Mouse (Mus musculus) hindbrain, embryonic 13.5 days (tissue): Measurements from ENCODE around the gene Abcc1. TPM values are rescaled to one million over a fixed set of nuclear protein-coding genes. Genes with fewer than 3 reads are reported as not detected.
A peak's percentile ranks its signal among the peaks of the same experiment; 100 is the strongest.

Source experiments
- ATAC-seq: fragments of 200-750 bp; cut with Nextera tagmentation; 2 replicates; pipeline ENCODE4 v1.8.0; 2017; ENCODE audit warnings: moderate TSS enrichment; ENCODE audit not compliant: low FRiP score
- H3K27ac ChIP-seq: fragments of 300-500 bp; sonication (generic); 2 replicates; pipeline ENCODE4 v1.5.1; 2015; ENCODE audit warnings: inconsistent platforms, mild to moderate bottlenecking, moderate library complexity
- H3K27me3 ChIP-seq: fragments of 300-500 bp; sonication (generic); 2 replicates; pipeline ENCODE4 v1.6.1; 2015; ENCODE audit warnings: mild to moderate bottlenecking, inconsistent platforms
- H3K36me3 ChIP-seq: fragments of 300-500 bp; sonication (generic); 2 replicates; pipeline ENCODE4 v1.6.1; 2015; ENCODE audit warnings: mild to moderate bottlenecking, inconsistent platforms
- H3K4me1 ChIP-seq: fragments of 300-500 bp; sonication (generic); replicated peaks from 2 replicates; pipeline ENCODE4 v1.6.1; 2015; ENCODE audit warnings: inconsistent platforms
- H3K4me2 ChIP-seq: fragments of 300-500 bp; sonication (generic); 2 replicates; pipeline ENCODE4 v1.6.1; 2015; ENCODE audit warnings: inconsistent platforms, mild to moderate bottlenecking, moderate library complexity
- H3K4me3 ChIP-seq: fragments of 300-500 bp; sonication (generic); 2 replicates; pipeline ENCODE4 v1.5.1; 2015; ENCODE audit warnings: mild to moderate bottlenecking, inconsistent platforms
- H3K9ac ChIP-seq: fragments of 300-500 bp; sonication (generic); 2 replicates; pipeline ENCODE4 v1.6.1; 2015; ENCODE audit warnings: mild to moderate bottlenecking, inconsistent platforms
- H3K9me3 ChIP-seq: fragments of 300-500 bp; sonication (generic); 2 replicates; pipeline ENCODE4 v1.6.1; 2016; ENCODE audit warnings: inconsistent platforms
- WGBS: fragments of 180-500 bp; shearing (Covaris S2); methylation state at CpG from one replicate; pipeline ENCODE4 v1.1.7; 2015; 5-methylcytosine and 5-hydroxymethylcytosine counted together
- polyA plus RNA-seq: library from polyadenylated mRNA; unstranded; fragments of >200 nt; fragmentation: Nextera tagmentation; extraction: Ambion mirVana; gene quantifications from 2 replicates; pipeline ENCODE4 v1.2.1, GENCODE M21; 2015

The Abcc1 gene
- polyA plus RNA-seq, 1 experiment from 2014 or later: 8.0 TPM

- peak overlapping the region; percentile 62 for H3K4me3 ChIP-seq
- H3K27me3 ChIP-seq: 0 out of 2 replicates have a peak, but pooled peaks cover 5% of the 10 kb centered on the region
- H3K4me2 ChIP-seq: peak overlapping the region; percentile 87
- H3K9me3 ChIP-seq: no peaks in the 10 kb centered on the region
- H3K27ac ChIP-seq: peak overlapping the region; percentile 64
- no peaks in the 10 kb centered on the region for H3K36me3 ChIP-seq
- H3K4me1 ChIP-seq: peaks cover 13% of the 10 kb centered on the region
- ATAC-seq: peak; percentile 64
- peak overlapping the region; percentile 83 for H3K9ac ChIP-seq
- WGBS: 2% methylated on average over 7 of the region's 7 CpGs
Observed at GRCm38 (mm10) chr16:14360931-14361330, 427 bp upstream of the Abcc1 start.

- no peak overlapping the region for H3K27ac ChIP-seq
- 27% methylated on average over 7 of the region's 7 CpGs for WGBS
- H3K4me3 ChIP-seq: peak overlapping the region; percentile 62
- 0 out of 2 replicates have a peak, but pooled peaks cover 5% of the 10 kb centered on the region for H3K27me3 ChIP-seq
- peak overlapping the region; percentile 87 for H3K4me2 ChIP-seq
- H3K36me3 ChIP-seq: no peaks in the 10 kb centered on the region
- peak overlapping the region; percentile 83 for H3K9ac ChIP-seq
- ATAC-seq: no peak; the same call in 1 of the 2 replicates
- no peaks in the 10 kb centered on the region for H3K9me3 ChIP-seq
- H3K4me1 ChIP-seq: peaks cover 13% of the 10 kb centered on the region
Observed at GRCm38 (mm10) chr16:14362099-14362820, 902 bp downstream of the Abcc1 start.

GRCm38 (mm10) chr16:14363496-14363895, 2.1 kb downstream of the Abcc1 start:
- H3K4me2 ChIP-seq: no peak overlapping the region

GRCm38 (mm10) chr16:14364066-14364465, 2.7 kb downstream of the Abcc1 start:
- WGBS: 95% methylated on average over 6 of the region's 6 CpGs
- no peak for ATAC-seq

More at GRCm38 (mm10) chr16:14363496-14363895, 2.1 kb downstream of the Abcc1 start:
- Histone ChIP-seq H3K4me1 (peaks cover 13% of the 10 kb centered on the region), H3K27me3 (0 out of 2 replicates have a peak, but pooled peaks cover 5% of the 10 kb centered on the region), H3K9me3 (no peaks in the 10 kb centered on the region), H3K9ac (no peak overlapping the region), H3K27ac (no peak overlapping the region), H3K36me3 (no peaks in the 10 kb centered on the region), H3K4me3 (no peak overlapping the region)
- WGBS: 91% methylated on average over 3 of the region's 3 CpGs
- ATAC-seq: no peak

GRCm38 (mm10) chr16:14365457-14365856, 4.1 kb downstream of the Abcc1 start:
- ATAC-seq: no peak
- H3K4me2 ChIP-seq: no peak overlapping the region
- H3K9me3 ChIP-seq: no peaks in the 10 kb centered on the region
- peaks cover 13% of the 10 kb centered on the region for H3K4me1 ChIP-seq
- WGBS: 75% methylated on average over 4 of the region's 4 CpGs
- H3K4me3 ChIP-seq: no peak overlapping the region
- H3K9ac ChIP-seq: no peak overlapping the region
- H3K27ac ChIP-seq: no peak overlapping the region
- H3K36me3 ChIP-seq: no peaks in the 10 kb centered on the region
- no peaks in the 10 kb centered on the region for H3K27me3 ChIP-seq

More at GRCm38 (mm10) chr16:14364066-14364465, 2.7 kb downstream of the Abcc1 start:
- no peak overlapping the region for H3K9ac ChIP-seq
- H3K4me3 ChIP-seq: no peak overlapping the region
- peaks cover 13% of the 10 kb centered on the region for H3K4me1 ChIP-seq
- 0 out of 2 replicates have a peak, but pooled peaks cover 5% of the 10 kb centered on the region for H3K27me3 ChIP-seq
- no peak overlapping the region for H3K27ac ChIP-seq
- no peaks in the 10 kb centered on the region for H3K9me3 ChIP-seq
- H3K4me2 ChIP-seq: no peak overlapping the region
- no peaks in the 10 kb centered on the region for H3K36me3 ChIP-seq

GRCm38 (mm10) chr16:14366017-14366416, 4.7 kb downstream of the Abcc1 start:
- no peak overlapping the region for H3K27ac ChIP-seq
- no peaks in the 10 kb centered on the region for H3K27me3 ChIP-seq
- no peaks in the 10 kb centered on the region for H3K36me3 ChIP-seq
- no peaks in the 10 kb centered on the region for H3K9me3 ChIP-seq
- H3K4me1 ChIP-seq: peaks cover 10% of the 10 kb centered on the region
- no peak overlapping the region for H3K9ac ChIP-seq
- H3K4me3 ChIP-seq: no peak overlapping the region
- no peak for ATAC-seq
- H3K4me2 ChIP-seq: no peak overlapping the region
- 87% methylated on average over 1 of the region's 1 CpGs for WGBS

- ATAC-seq: no peak
- Histone ChIP-seq H3K36me3 (no peaks in the 10 kb centered on the region), H3K4me3 (no peak overlapping the region), H3K27ac (no peak overlapping the region), H3K9me3 (no peaks in the 10 kb centered on the region), H3K27me3 (no peaks in the 10 kb centered on the region), H3K4me1 (peaks cover 4% of the 10 kb centered on the region; the same call in 1 of the 2 replicates), H3K9ac (no peak overlapping the region), H3K4me2 (no peak overlapping the region)
- WGBS: 90% methylated on average over 1 of the region's 1 CpGs
Observed at GRCm38 (mm10) chr16:14371367-14371766, 10.0 kb downstream of the Abcc1 start.

GRCm38 (mm10) chr16:14372382-14372781, 11.0 kb downstream of the Abcc1 start:
- no peaks in the 10 kb centered on the region for H3K36me3 ChIP-seq
- H3K9me3 ChIP-seq: no peaks in the 10 kb centered on the region
- H3K4me1 ChIP-seq: peaks cover 4% of the 10 kb centered on the region; the same call in 1 of the 2 replicates
- no peak for ATAC-seq
- WGBS: 78% methylated on average over 1 of the region's 1 CpGs
- no peaks in the 10 kb centered on the region for H3K27me3 ChIP-seq
- no peak overlapping the region for H3K4me2 ChIP-seq
- no peak overlapping the region for H3K9ac ChIP-seq
- H3K27ac ChIP-seq: no peak overlapping the region
- H3K4me3 ChIP-seq: no peak overlapping the region

GRCm38 (mm10) chr16:14372817-14373301, 11.5 kb downstream of the Abcc1 start:
- no peak for ATAC-seq
- Histone ChIP-seq H3K36me3 (no peaks in the 10 kb centered on the region), H3K4me3 (no peak overlapping the region), H3K4me1 (peaks cover 4% of the 10 kb centered on the region; the same call in 1 of the 2 replicates), H3K4me2 (no peak overlapping the region), H3K9me3 (no peaks in the 10 kb centered on the region), H3K27me3 (no peaks in the 10 kb centered on the region), H3K27ac (no peak overlapping the region), H3K9ac (no peak overlapping the region)
- 57% methylated on average over 4 of the region's 4 CpGs for WGBS

GRCm38 (mm10) chr16:14375942-14376341, 14.6 kb downstream of the Abcc1 start:
- H3K9me3 ChIP-seq: no peaks in the 10 kb centered on the region
- H3K27ac ChIP-seq: no peak overlapping the region
- no peak overlapping the region for H3K4me3 ChIP-seq
- 97% methylated on average over 1 of the region's 1 CpGs for WGBS
- H3K4me1 ChIP-seq: peaks cover 4% of the 10 kb centered on the region; the same call in 1 of the 2 replicates
- H3K27me3 ChIP-seq: no peaks in the 10 kb centered on the region
- no peak for ATAC-seq
- H3K36me3 ChIP-seq: no peaks in the 10 kb centered on the region
- no peak overlapping the region for H3K9ac ChIP-seq
- no peak overlapping the region for H3K4me2 ChIP-seq

- WGBS: 81% methylated on average over 2 of the region's 2 CpGs
- Histone ChIP-seq H3K27me3 (no peaks in the 10 kb centered on the region), H3K36me3 (no peaks in the 10 kb centered on the region), H3K9ac (no peak overlapping the region), H3K4me1 (peaks cover 4% of the 10 kb centered on the region; the same call in 1 of the 2 replicates), H3K4me3 (no peak overlapping the region), H3K9me3 (no peaks in the 10 kb centered on the region), H3K4me2 (no peak overlapping the region), H3K27ac (no peak overlapping the region)
- no peak for ATAC-seq
Observed at GRCm38 (mm10) chr16:14376352-14376751, 15.0 kb downstream of the Abcc1 start.

GRCm38 (mm10) chr16:14377321-14377720, 16.0 kb downstream of the Abcc1 start:
- H3K9me3 ChIP-seq: no peaks in the 10 kb centered on the region
- no peak overlapping the region for H3K9ac ChIP-seq
- H3K27ac ChIP-seq: no peak overlapping the region
- no peaks in the 10 kb centered on the region for H3K27me3 ChIP-seq
- no peak overlapping the region for H3K4me2 ChIP-seq
- ATAC-seq: no peak
- H3K4me1 ChIP-seq: peaks cover 4% of the 10 kb centered on the region; the same call in 1 of the 2 replicates
- WGBS: 96% methylated on average over 2 of the region's 2 CpGs
- no peak overlapping the region for H3K4me3 ChIP-seq
- H3K36me3 ChIP-seq: no peaks in the 10 kb centered on the region

- Histone ChIP-seq H3K36me3 (no peaks in the 10 kb centered on the region), H3K9ac (no peak overlapping the region), H3K4me3 (no peak overlapping the region), H3K4me1 (no peaks in the 10 kb centered on the region), H3K9me3 (no peaks in the 10 kb centered on the region), H3K27ac (no peak overlapping the region), H3K4me2 (no peak overlapping the region), H3K27me3 (no peaks in the 10 kb centered on the region)
- 88% methylated on average over 5 of the region's 5 CpGs for WGBS
- no peak for ATAC-seq
Observed at GRCm38 (mm10) chr16:14378654-14379053, 17.3 kb downstream of the Abcc1 start.
